Mouse (Mus musculus): ENCODE results near the gene Commd9. TPM values are rescaled to one million over a fixed set of nuclear protein-coding genes. Genes with fewer than 3 reads are reported as not detected.

Gene Commd9
- polyA plus RNA-seq, 1 experiment from 2014 or later = 27.5 TPM

DNA sequence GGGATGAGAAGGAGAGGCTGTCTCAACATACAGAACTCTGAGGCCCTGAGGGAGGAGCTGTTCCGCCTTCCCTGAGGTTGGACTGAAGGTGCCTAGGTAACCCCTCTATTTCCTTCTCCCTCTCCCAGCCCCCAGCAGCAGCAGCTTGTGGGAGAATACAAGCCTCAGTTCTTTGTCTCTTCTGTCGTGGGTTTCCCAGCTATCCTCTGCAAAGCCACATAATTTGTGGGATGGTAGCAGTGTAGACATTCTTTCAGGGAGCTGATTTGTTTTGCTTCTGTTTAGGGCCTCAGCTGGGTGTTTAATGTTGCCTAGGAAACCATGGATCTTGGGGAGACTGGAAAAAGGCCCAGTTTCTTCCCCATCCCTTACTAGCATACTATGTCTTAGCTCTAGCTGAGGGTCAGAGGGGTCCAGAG is 34.1 kb downstream of the Commd9 start:
- WGBS (ENCODE audit: insufficient replicate concordance) = 38% methylated on average over 2 of the region's 2 CpGs
- Histone ChIP-seq H3K4me1 (replicated peaks) (peaks cover 2% of the 10 kb centered on the region; the same call in 1 of the 2 replicates), H3K36me3 (no peaks in the 10 kb centered on the region), H3K27ac (no peak overlapping the region), H3K9ac (no peak overlapping the region), H3K27me3 (no peaks in the 10 kb centered on the region), H3K4me3 (replicated peaks) (no peak overlapping the region), H3K9me3 (replicated peaks) (no peaks in the 10 kb centered on the region), H3K4me2 (no peak overlapping the region)
- no peak for ATAC-seq (ENCODE audit: low read depth)
- no peak for DNase-seq

DNA sequence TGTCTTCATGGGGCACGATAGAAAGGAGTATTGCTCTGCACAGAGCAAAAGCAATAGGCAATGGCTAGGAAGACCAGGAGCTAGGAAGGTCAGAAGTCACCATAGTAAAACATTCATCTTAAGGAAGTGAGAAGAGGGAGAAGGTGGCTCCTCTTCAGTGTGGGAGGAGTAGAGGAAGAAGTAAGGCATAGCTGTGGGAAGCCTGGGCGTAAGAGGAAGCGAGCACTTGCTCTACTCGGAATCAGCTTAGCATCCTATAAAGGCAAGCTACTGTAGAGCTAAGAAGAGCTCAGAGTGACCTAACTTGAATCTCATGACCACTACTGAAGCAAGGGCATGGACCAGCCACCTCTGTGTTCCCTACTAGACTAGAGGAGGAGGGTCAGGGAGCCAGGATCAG is 36.3 kb downstream of the Commd9 start:
- DNase-seq (no peak), ATAC-seq (ENCODE audit: low read depth) (no peak)
- Histone ChIP-seq H3K27me3 (no peaks in the 10 kb centered on the region), H3K36me3 (no peaks in the 10 kb centered on the region), H3K4me1 (replicated peaks) (peaks cover 2% of the 10 kb centered on the region; the same call in 1 of the 2 replicates), H3K4me3 (replicated peaks) (no peak overlapping the region), H3K9ac (no peak overlapping the region), H3K9me3 (replicated peaks) (no peaks in the 10 kb centered on the region), H3K27ac (0 out of 2 replicates have a peak overlapping the region, but pooled peaks have one; percentile 18), H3K4me2 (no peak overlapping the region)
- WGBS (ENCODE audit: insufficient replicate concordance) = 66% methylated on average over 4 of the region's 4 CpGs

DNA sequence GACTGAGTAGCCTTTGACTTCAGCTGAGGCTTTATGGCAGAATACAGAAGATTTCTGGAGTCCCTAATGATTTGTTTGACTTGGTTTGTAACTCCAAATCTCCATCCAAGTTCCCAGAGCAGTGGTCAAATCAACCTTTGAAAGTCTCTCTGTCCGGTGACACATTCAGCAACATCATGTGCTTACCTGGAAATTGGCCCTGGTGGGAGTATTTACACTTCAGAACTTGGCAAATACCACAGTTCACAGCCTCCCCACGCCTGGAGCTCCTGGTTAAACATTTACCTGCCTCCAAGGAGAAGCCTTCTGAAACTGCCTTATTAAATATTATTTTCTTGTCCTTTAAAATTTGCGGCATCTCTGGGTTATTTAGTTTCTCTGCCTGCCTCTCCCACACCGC is 37.1 kb downstream of the Commd9 start:
- Histone ChIP-seq H3K27me3 (no peaks in the 10 kb centered on the region), H3K4me1 (replicated peaks) (peaks cover 2% of the 10 kb centered on the region; the same call in 1 of the 2 replicates), H3K9me3 (replicated peaks) (no peaks in the 10 kb centered on the region), H3K4me3 (replicated peaks) (no peak overlapping the region), H3K27ac (no peak overlapping the region), H3K36me3 (no peaks in the 10 kb centered on the region), H3K9ac (no peak overlapping the region), H3K4me2 (no peak overlapping the region)
- ATAC-seq (ENCODE audit: low read depth) (peak; percentile 50), DNase-seq (no peak)
- WGBS (ENCODE audit: insufficient replicate concordance) = 63% methylated on average over 4 of the region's 4 CpGs

DNA sequence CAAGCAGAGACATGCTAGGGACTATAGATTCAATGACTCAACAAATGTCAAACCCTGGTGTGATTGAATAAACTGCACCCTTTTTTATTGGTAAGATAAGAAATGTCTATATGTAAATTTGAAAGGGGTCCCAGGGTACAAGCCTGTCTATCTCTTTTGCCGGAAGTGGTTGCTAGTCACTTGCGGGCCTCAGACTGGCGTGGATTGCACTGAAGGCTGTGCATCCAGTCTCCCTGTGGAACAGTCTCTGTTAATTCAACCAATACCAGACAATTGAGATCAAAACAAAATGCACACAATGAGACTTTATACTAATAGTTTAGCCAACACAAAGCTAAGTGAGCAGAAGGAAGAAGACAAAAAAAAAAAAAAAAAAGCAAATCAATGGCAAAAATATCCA is 39.1 kb downstream of the Commd9 start:
- H3K4me1 ChIP-seq (replicated peaks) = no peaks in the 10 kb centered on the region; the same call in 1 of the 2 replicates
- no peaks in the 10 kb centered on the region for H3K27me3 ChIP-seq
- DNase-seq (no peak), ATAC-seq (ENCODE audit: low read depth) (no peak)
- no peak overlapping the region for H3K4me3 ChIP-seq (replicated peaks)
- WGBS (ENCODE audit: insufficient replicate concordance) = 77% methylated on average over 3 of the region's 3 CpGs
- no peaks in the 10 kb centered on the region for H3K36me3 ChIP-seq
- no peak overlapping the region for H3K4me2 ChIP-seq
- no peak overlapping the region for H3K9ac ChIP-seq
- no peaks in the 10 kb centered on the region for H3K9me3 ChIP-seq (replicated peaks)
- no peak overlapping the region for H3K27ac ChIP-seq

DNA sequence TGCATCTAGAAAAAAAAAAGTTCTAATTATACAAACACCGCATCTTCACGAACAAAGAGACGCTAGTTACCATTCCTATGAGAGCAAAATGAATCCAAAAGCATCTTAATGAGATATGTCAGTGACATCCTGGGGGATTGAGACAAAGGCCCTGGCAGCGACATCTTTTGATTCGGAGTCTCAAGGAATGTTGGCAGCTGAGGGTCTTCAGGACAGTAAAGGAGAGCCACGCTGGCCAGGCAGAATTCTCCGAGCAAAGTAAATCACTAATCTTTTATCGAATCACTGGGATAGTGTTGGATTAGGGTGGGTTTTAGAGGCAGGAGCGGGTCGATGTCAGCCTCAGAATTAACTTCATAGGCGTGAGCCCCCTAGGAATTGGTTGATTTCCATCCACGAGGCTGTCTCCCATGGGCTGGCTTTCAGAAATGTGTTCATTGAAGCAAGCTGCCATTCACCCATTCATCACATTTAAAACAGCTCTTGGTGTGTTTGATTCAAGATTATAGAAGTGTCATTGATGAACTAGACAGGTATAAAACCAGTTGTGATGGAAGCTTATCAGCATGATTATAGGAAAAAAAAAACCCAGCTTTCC is 39.6 kb downstream of the Commd9 start:
- WGBS (ENCODE audit: insufficient replicate concordance) = 69% methylated on average over 12 of the region's 12 CpGs
- Histone ChIP-seq H3K9ac (no peak overlapping the region), H3K36me3 (no peaks in the 10 kb centered on the region), H3K9me3 (replicated peaks) (no peaks in the 10 kb centered on the region), H3K27me3 (no peaks in the 10 kb centered on the region), H3K4me1 (replicated peaks) (no peaks in the 10 kb centered on the region; the same call in 1 of the 2 replicates), H3K4me2 (no peak overlapping the region), H3K4me3 (replicated peaks) (no peak overlapping the region), H3K27ac (no peak overlapping the region)
- DNase-seq (no peak), ATAC-seq (ENCODE audit: low read depth) (no peak)

DNA sequence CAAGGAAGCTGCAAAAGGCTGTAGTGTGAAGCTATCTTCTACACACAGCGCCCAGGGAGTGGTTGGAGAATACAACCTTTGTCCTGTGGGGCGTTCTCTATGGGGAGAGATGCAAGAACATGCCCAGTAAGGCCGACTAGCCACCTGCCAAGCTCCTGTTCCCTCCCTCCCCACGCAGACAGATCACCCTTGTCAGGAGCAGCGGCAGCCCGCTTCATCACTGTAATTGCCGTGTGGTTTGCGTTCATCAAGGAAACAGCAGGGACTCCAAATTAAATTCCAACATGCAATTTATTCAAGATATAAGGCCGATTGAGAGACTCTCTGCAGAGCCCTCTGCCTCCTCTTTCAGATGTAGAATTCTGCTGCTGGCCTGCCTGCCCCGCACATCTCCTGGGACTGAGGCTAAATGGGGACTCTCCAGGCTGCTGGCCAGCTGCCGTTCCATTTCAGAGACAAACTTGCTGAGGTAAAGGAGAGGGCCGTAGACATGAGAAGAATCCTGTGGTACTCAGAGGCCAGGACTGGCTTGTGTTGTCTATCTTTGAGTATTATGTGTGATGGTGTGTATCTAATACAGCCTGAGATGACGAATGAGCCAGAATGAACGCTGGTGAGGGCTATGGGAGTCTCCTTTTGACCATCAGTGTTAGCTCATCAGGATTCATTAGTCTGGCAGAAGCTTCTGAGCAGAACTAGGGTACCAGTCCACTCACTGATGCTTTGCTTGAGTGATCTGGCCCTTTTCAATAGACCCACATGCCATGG is 46.3 kb downstream of the Commd9 start:
- WGBS (ENCODE audit: insufficient replicate concordance) = 71% methylated on average over 14 of the region's 14 CpGs
- no peak overlapping the region for H3K27ac ChIP-seq
- H3K4me2 ChIP-seq = no peak overlapping the region
- no peaks in the 10 kb centered on the region for H3K4me1 ChIP-seq (replicated peaks)
- H3K9ac ChIP-seq = no peak overlapping the region
- no peak overlapping the region for H3K4me3 ChIP-seq (replicated peaks)
- H3K36me3 ChIP-seq = no peaks in the 10 kb centered on the region
- H3K27me3 ChIP-seq = no peaks in the 10 kb centered on the region
- ATAC-seq (ENCODE audit: low read depth) (no peak), DNase-seq (no peak)
- H3K9me3 ChIP-seq (replicated peaks) = no peaks in the 10 kb centered on the region

DNA sequence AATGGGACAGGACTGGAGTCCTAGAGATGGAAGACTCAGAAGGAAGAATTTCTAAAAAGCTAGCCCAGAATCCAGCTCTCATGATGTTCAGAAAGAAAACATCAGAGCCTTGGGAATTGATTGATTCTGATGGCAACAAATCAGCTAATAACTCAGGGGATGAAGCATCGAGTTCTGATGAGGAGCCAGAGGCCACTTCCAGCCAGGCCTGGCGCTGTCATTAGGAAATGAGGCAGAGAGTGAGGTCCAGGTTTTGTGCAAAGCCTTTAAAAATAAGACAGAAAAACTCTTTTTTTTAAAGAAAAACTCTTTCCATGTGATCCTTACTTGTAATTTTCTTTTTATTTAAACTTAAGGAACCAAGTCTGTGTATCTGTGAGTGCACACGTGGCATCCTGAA is 47.3 kb downstream of the Commd9 start:
- Histone ChIP-seq H3K4me2 (no peak overlapping the region), H3K36me3 (no peaks in the 10 kb centered on the region), H3K9me3 (replicated peaks) (no peaks in the 10 kb centered on the region), H3K4me3 (replicated peaks) (no peak overlapping the region), H3K27me3 (no peaks in the 10 kb centered on the region), H3K27ac (no peak overlapping the region), H3K4me1 (replicated peaks) (no peaks in the 10 kb centered on the region), H3K9ac (no peak overlapping the region)
- WGBS (ENCODE audit: insufficient replicate concordance) = 61% methylated on average over 3 of the region's 3 CpGs
- ATAC-seq (ENCODE audit: low read depth) = no peak
- DNase-seq = no peak

DNA sequence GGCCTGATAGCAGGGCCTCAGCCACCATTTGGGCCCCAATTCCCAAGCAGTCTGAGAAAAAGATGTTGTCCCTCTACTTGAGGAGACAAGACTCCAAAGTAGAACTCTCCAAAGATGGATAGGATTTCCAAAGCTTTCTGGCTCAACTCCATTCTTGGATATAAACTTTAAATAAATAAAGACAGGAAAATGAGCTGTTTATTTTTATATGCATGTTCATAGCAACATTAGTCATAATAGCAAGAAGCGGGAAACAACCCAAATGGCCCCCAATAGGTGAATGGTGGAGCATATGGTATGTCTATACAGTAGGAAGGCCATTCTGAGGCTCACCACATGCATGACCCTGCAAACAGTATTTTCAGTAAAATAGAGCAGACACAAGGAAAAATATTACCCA is 49.0 kb downstream of the Commd9 start:
- DNase-seq = no peak
- WGBS (ENCODE audit: insufficient replicate concordance) = 71% methylated on average over 1 of the region's 1 CpGs
- no peaks in the 10 kb centered on the region for H3K9me3 ChIP-seq (replicated peaks)
- no peak overlapping the region for H3K4me2 ChIP-seq
- no peaks in the 10 kb centered on the region for H3K36me3 ChIP-seq
- no peaks in the 10 kb centered on the region for H3K27me3 ChIP-seq
- no peak overlapping the region for H3K9ac ChIP-seq
- ATAC-seq (ENCODE audit: low read depth) = no peak
- H3K4me3 ChIP-seq (replicated peaks) = no peak overlapping the region
- no peak overlapping the region for H3K27ac ChIP-seq
- no peaks in the 10 kb centered on the region for H3K4me1 ChIP-seq (replicated peaks)

DNA sequence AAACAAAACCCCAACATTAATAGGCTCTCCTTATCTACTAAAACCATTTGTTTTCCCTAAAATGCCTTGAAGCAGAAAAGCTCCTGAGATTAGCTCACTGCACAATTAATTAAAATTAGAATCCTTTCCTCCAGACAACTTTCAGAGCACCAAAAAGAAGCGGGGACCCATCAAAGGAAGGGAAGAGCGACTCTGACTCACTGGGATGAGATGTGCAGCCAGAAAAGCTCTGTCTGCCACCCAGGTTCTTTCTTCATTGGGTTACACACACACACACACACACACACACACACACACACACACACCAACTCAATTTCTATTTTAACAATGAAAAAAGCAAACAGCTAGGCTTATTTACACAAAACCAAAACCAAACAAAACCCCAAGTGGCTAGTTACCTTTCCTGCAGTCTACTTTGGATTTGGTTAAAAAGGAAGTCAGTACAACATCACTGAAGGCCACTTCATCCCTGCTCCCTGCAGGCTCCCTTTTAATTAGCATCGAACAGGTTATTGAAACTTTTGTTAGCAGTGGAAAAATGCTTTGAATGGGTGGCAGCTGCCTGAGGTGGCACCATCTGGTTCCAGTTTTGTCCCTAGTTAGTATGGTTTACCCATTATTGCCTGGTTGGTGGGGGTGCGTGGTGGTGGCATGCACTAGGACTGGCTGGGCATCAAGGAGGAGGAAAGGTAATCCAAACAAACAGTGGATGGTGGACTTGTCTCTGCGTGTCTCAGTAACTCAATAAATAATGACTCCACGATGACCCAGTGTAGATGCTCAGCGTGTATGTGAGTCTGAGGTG is 64.9 kb downstream of the Commd9 start:
- no peak overlapping the region for H3K27ac ChIP-seq
- peaks cover 3% of the 10 kb centered on the region; the same call in 1 of the 2 replicates for H3K4me1 ChIP-seq (replicated peaks)
- DNase-seq = no peak
- WGBS (ENCODE audit: insufficient replicate concordance) = 68% methylated on average over 7 of the region's 7 CpGs
- H3K27me3 ChIP-seq = no peaks in the 10 kb centered on the region
- no peak for ATAC-seq (ENCODE audit: low read depth)
- no peak overlapping the region for H3K4me2 ChIP-seq
- H3K4me3 ChIP-seq (replicated peaks) = no peak overlapping the region
- no peaks in the 10 kb centered on the region for H3K36me3 ChIP-seq
- H3K9ac ChIP-seq = no peak overlapping the region
- H3K9me3 ChIP-seq (replicated peaks) = no peaks in the 10 kb centered on the region

Data from liver, embryonic 13.5 days (tissue).